Mouse (Mus musculus) heart, embryonic 14.5 days (tissue): Measurements from ENCODE around the gene Ncor2. TPM values are rescaled to one million over a fixed set of nuclear protein-coding genes. Genes with fewer than 3 reads are reported as not detected.

Experiments used
- ATAC-seq: fragments of 200-750 bp; cut with Nextera tagmentation; 2 replicates; pipeline ENCODE4 v1.8.0; 2017; ENCODE audit warnings: low read depth, moderate TSS enrichment; ENCODE audit not compliant: insufficient number of reproducible peaks, insufficient read depth, low FRiP score
- H3K27ac ChIP-seq, 2 experiments: fragments of 200-500 bp in 1 of 2; fragments of 300-500 bp in 1 of 2; sonication (generic) in 1 of 2; replicated peaks in 1 of 2; 2 replicates each; pipeline ENCODE4 v1.5.1; 2012 to 2014; ENCODE audit warnings: low read depth in 2 of 2, low read length in 2 of 2, control low read depth in 1 of 2, mild to moderate bottlenecking in 1 of 2, mixed read lengths in 1 of 2; ENCODE audit not compliant: control insufficient read depth in 1 of 2, insufficient read depth in 1 of 2
- H3K27me3 ChIP-seq: fragments of 300-500 bp; sonication (generic); 2 replicates; pipeline ENCODE4 v1.6.1; 2014; ENCODE audit warnings: mild to moderate bottlenecking, low read length, control low read depth; ENCODE audit not compliant: control insufficient read depth, insufficient read depth
- H3K36me3 ChIP-seq: fragments of 300-500 bp; sonication (generic); 2 replicates; pipeline ENCODE4 v1.6.1; 2014; ENCODE audit warnings: mild to moderate bottlenecking, control low read depth, low read length, mixed read lengths; ENCODE audit not compliant: control insufficient read depth, insufficient read depth
- H3K4me1 ChIP-seq, 2 experiments: fragments of 200-500 bp in 1 of 2; fragments of 300-500 bp in 1 of 2; sonication (generic) in 1 of 2; 2 replicates each; pipeline ENCODE4 v1.6.1; 2012 to 2014; ENCODE audit warnings: low read length in 2 of 2, control low read depth in 1 of 2, mixed read lengths in 1 of 2; ENCODE audit not compliant: control insufficient read depth in 2 of 2, insufficient read depth in 2 of 2
- H3K4me2 ChIP-seq: fragments of 300-500 bp; sonication (generic); 2 replicates; pipeline ENCODE4 v1.6.1; 2014; ENCODE audit warnings: mild to moderate bottlenecking, low read length
- H3K4me3 ChIP-seq, 2 experiments: fragments of 200-500 bp in 1 of 2; fragments of 300-500 bp in 1 of 2; sonication (generic) in 1 of 2; 2 replicates each; pipeline ENCODE4 v1.5.1; 2012 to 2014; ENCODE audit warnings: low read length in 2 of 2, mild to moderate bottlenecking in 2 of 2, control low read depth in 1 of 2, low read depth in 1 of 2, moderate library complexity in 1 of 2; ENCODE audit not compliant: control insufficient read depth in 1 of 2, insufficient read depth in 1 of 2
- H3K9ac ChIP-seq: fragments of 300-500 bp; sonication (generic); 2 replicates; pipeline ENCODE4 v1.6.1; 2014; ENCODE audit warnings: mild to moderate bottlenecking, low read length
- H3K9me3 ChIP-seq: fragments of 300-500 bp; sonication (generic); 2 replicates; pipeline ENCODE4 v1.6.1; 2016; ENCODE audit warnings: low read length, control low read depth; ENCODE audit not compliant: control insufficient read depth
- WGBS: fragments of 180-500 bp; shearing (Covaris S2); extraction: QIAGEN DNeasy Blood & Tissue Kit; methylation state at CpG from one replicate; pipeline ENCODE4 v1.1.7; 2014; 5-methylcytosine and 5-hydroxymethylcytosine counted together
- polyA plus RNA-seq: library from polyadenylated mRNA; unstranded; fragments of >200 nt; fragmentation: Nextera tagmentation; extraction: Ambion mirVana; gene quantifications from 2 replicates; pipeline ENCODE4 v1.2.1, GENCODE M21; 2014

Ncor2 gene
- polyA plus RNA-seq, 1 experiment from 2014 or later: 17.6 TPM

GRCm38 (mm10) chr5:125056696-125057554, 122.1 kb downstream of the Ncor2 start:
- Histone ChIP-seq H3K4me2 (peak overlapping the region; percentile 69), H3K36me3 (peaks cover 13% of the 10 kb centered on the region), H3K9ac (peak overlapping the region; percentile 72), H3K4me1 (peaks cover 67 to 87% of the 10 kb centered on the region in 2 experiments), H3K4me3 (peak overlapping the region; percentile 35 to 39), H3K9me3 (no peaks in the 10 kb centered on the region), H3K27ac (peak overlapping the region in 1 of 2 experiments; percentile 83; a peak in 3 of 4 replicates), H3K27me3 (no peaks in the 10 kb centered on the region)
- WGBS: 15% methylated on average over 19 of the region's 19 CpGs
- ATAC-seq: no peak; the same call in 1 of the 2 replicates

- peak overlapping the region; percentile 72; the same call in 1 of the 2 replicates for H3K9ac ChIP-seq
- peaks cover 67 to 86% of the 10 kb centered on the region in 2 experiments for H3K4me1 ChIP-seq
- 48% methylated on average over 6 of the region's 6 CpGs for WGBS
- H3K27ac ChIP-seq: 0 out of 4 replicates have a peak overlapping the region, but pooled peaks of 1 of the 2 experiments have one; percentile 83
- ATAC-seq: no peak
- peaks cover 19% of the 10 kb centered on the region for H3K36me3 ChIP-seq
- H3K4me2 ChIP-seq: peak overlapping the region; percentile 69
- no peaks in the 10 kb centered on the region for H3K27me3 ChIP-seq
- no peak overlapping the region; a peak in 1 of 4 replicates for H3K4me3 ChIP-seq
- H3K9me3 ChIP-seq: no peaks in the 10 kb centered on the region
These were observed 122.7 kb downstream of the Ncor2 start for GRCm38 (mm10) chr5:125056331-125056695.

GRCm38 (mm10) chr5:125055901-125056300, 123.1 kb downstream of the Ncor2 start:
- H3K9me3 ChIP-seq: no peaks in the 10 kb centered on the region
- WGBS: 85% methylated on average over 8 of the region's 8 CpGs
- peaks cover 67 to 88% of the 10 kb centered on the region in 2 experiments for H3K4me1 ChIP-seq
- H3K27ac ChIP-seq: no peak overlapping the region
- H3K27me3 ChIP-seq: no peaks in the 10 kb centered on the region
- H3K4me3 ChIP-seq: no peak overlapping the region
- peaks cover 23% of the 10 kb centered on the region for H3K36me3 ChIP-seq
- H3K9ac ChIP-seq: peak overlapping the region; percentile 72; the same call in 1 of the 2 replicates
- ATAC-seq: no peak
- H3K4me2 ChIP-seq: peak overlapping the region; percentile 69; the same call in 1 of the 2 replicates

GRCm38 (mm10) chr5:125053661-125054060, 125.4 kb downstream of the Ncor2 start:
- Histone ChIP-seq H3K4me2 (no peak overlapping the region), H3K36me3 (peaks cover 44% of the 10 kb centered on the region), H3K9ac (no peak overlapping the region)

DNA sequence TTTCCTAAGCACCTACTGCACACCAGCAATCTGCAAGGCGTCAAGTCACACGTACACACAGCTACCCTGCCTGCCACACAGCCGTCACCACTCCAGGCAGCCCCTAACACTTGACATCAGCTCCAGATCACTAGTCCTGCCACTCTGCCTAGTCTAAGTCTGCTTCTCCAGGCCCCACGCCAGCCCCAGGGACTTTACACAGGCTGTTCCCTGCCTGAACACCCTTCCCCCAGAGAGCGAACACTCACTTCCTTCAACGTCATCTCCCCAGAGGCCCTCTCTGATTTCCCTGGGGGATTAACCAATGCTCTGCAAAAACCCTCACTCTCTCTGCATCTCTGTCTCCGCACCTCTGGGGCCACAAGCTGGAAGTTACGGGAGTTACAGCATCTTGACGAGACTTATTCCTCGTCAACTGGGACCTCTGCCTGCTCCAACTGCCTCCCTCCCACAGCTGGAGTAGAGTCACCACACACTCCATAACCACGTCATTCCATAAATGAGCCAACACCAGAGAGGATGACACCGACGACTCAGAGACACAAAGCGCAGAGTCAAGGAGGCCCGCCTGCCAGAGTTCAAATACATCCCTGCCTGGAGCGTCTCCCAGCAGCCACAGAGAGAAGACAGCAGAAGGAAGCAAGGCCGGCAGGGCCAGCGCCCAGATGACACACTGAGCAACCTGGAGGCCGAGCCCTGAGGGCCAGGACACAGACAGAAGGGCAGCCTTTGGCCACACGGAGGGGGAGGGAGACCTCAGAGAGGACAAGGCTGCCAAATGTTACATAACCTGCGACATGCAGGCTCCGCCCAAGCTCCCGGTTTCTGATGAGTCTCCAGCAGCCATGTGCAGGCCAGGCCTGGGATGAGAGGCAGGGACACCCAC, 126.2 kb downstream of the Ncor2 start:
- Histone ChIP-seq H3K9me3 (no peaks in the 10 kb centered on the region), H3K27me3 (no peaks in the 10 kb centered on the region), H3K36me3 (peaks cover 52% of the 10 kb centered on the region), H3K27ac (peak overlapping the region; percentile 21 to 60), H3K9ac (no peak overlapping the region), H3K4me1 (peaks cover 53 to 65% of the 10 kb centered on the region in 2 experiments), H3K4me2 (no peak overlapping the region), H3K4me3 (no peak overlapping the region)
- 55% methylated on average over 23 of the region's 23 CpGs for WGBS
- peak; percentile 44 for ATAC-seq

More at GRCm38 (mm10) chr5:125053661-125054060, 125.4 kb downstream of the Ncor2 start:
- H3K27ac ChIP-seq: peak overlapping the region in 1 of 2 experiments; percentile 60; a peak in 2 of 4 replicates
- no peak for ATAC-seq
- H3K4me1 ChIP-seq: peaks cover 59 to 73% of the 10 kb centered on the region in 2 experiments
- H3K9me3 ChIP-seq: no peaks in the 10 kb centered on the region
- no peaks in the 10 kb centered on the region for H3K27me3 ChIP-seq
- WGBS: 48% methylated on average over 7 of the region's 7 CpGs
- H3K4me3 ChIP-seq: no peak overlapping the region

GRCm38 (mm10) chr5:125052237-125052602, 126.8 kb downstream of the Ncor2 start:
- no peak overlapping the region for H3K4me3 ChIP-seq
- H3K9ac ChIP-seq: no peak overlapping the region
- H3K4me1 ChIP-seq: peaks cover 47 to 58% of the 10 kb centered on the region in 2 experiments
- peaks cover 59% of the 10 kb centered on the region for H3K36me3 ChIP-seq
- H3K4me2 ChIP-seq: no peak overlapping the region
- no peaks in the 10 kb centered on the region for H3K9me3 ChIP-seq
- peak overlapping the region; percentile 37 to 60 for H3K27ac ChIP-seq
- H3K27me3 ChIP-seq: no peaks in the 10 kb centered on the region
- WGBS: 31% methylated on average over 10 of the region's 10 CpGs
- no peak for ATAC-seq

DNA sequence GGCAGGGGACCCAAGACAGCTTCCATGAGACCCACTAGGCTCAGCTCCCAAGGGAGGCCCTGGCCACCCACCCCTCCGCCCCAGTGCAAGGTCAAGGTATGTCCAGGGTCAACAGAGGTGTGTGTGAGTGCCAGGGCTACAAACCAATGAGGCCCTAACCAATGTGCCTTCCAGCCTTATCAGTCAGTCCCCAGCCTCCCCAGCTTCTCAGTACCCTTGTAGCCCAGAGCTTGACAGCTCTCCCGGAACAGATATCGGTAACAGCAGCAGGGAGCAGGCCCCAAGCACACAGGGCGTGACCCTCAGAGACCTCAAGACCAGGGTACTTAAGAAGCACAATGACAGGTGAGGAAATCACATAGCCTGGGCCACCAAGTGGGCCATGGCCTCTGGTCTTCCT, 129.5 kb downstream of the Ncor2 start:
- Histone ChIP-seq H3K4me1 (peaks cover 35 to 41% of the 10 kb centered on the region in 2 experiments), H3K9ac (no peak overlapping the region), H3K27me3 (no peaks in the 10 kb centered on the region), H3K36me3 (peaks cover 72% of the 10 kb centered on the region), H3K4me2 (no peak overlapping the region), H3K4me3 (no peak overlapping the region), H3K27ac (no peak overlapping the region), H3K9me3 (no peaks in the 10 kb centered on the region)
- 72% methylated on average over 4 of the region's 4 CpGs for WGBS
- no peak for ATAC-seq
